Mouse (Mus musculus) adrenal gland, adult (tissue): ENCODE data around the gene Maff.

ENCODE experiments used
- DNase-seq, 2 experiments: peaks; one replicate each; pipeline ENCODE4 v3.0.0; 2022 to 2023; ENCODE audit warnings: low spot score in 1 of 2; ENCODE audit not compliant: inconsistent age in 2 of 2

The Maff gene

DNA sequence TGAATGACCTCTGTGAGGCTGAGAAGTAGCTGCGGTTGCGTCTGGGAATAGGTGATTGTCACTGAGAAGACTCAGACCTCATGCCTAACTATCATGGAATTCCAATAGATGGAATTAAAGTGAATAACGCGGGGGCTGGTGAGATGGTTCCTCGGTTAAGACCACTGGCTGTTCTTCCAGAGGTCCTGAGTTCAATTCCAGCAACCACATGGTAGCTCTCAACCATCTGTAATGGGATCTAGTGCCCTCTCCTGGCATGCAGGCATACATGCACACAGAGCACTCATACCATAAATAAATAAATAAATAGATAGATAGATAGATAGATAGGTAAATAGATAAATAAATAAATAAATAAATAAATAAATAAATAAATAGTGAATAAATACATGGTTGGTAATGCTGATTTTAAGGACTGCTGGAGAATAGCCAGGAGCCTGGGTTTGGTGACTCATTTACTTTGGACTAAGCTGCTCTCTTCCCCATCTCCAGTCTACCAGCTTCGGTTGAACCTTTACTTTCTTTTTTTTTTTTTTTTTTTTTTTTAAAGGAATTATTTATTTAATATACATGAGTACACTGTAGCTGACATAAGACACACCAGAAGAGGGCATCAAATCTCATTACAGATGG is 17.0 kb upstream of the Maff start:
- peak in 1 of 2 experiments; percentile 52 for DNase-seq

DNA sequence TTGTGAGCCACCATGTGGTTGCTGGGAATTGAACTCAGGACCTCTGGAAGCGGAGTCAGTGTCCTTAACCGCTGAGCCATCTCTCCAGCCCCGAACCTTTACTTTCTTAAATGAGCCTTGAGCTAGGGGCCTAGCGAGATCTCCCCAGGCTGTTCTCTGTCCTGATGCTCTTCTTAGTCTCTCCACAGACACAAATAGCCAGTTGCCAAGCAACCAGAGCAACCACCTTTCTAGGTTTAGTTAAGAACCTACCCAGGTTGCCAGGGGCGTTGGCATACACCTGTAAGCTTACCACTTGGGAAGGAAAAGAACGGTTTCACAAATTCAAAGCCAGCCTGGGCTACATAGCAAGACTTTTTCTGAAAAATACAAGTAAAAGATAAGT is 16.4 kb upstream of the Maff start:
- DNase-seq: no peak

DNA sequence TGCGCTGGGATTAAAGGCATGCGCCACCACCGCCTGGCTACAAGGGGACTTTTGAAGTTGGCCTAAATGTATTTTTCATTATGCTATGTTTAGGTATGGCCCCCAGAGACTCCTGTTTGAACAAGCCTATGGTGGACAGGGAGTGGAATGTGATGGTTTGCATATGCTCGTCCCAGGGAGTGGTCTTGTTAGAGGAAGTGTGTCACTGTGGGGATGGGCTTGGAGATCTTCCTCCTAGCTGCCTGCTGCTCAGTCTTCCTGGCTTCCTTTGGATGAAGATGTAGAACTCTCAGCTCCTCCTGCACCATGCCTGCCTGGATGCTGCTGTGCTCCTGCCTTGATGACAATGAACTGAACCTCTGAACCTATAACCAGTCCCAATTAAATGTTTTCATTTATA is 15.9 kb upstream of the Maff start:
- no peak for DNase-seq

DNA sequence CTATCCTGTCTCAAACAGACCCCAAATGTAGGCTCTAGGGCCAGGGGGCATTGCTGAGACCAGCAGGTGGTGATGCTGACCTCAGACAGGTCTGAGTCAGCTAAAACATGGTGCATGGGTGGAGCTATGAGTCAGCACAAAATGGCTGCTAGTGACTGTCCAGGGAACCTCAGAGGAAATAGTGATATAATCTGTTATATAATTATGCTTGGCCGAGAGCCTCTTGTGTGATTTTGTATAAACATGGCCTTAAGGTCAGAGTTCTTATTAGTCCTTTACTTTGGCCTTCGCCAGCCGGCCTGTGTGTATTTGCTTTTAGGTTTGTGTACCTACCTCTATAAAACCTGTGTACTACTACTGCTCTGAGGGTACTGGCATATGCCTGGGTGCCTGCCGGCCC is 13.0 kb upstream of the Maff start:
- DNase-seq: peak; percentile 68 to 79

DNA sequence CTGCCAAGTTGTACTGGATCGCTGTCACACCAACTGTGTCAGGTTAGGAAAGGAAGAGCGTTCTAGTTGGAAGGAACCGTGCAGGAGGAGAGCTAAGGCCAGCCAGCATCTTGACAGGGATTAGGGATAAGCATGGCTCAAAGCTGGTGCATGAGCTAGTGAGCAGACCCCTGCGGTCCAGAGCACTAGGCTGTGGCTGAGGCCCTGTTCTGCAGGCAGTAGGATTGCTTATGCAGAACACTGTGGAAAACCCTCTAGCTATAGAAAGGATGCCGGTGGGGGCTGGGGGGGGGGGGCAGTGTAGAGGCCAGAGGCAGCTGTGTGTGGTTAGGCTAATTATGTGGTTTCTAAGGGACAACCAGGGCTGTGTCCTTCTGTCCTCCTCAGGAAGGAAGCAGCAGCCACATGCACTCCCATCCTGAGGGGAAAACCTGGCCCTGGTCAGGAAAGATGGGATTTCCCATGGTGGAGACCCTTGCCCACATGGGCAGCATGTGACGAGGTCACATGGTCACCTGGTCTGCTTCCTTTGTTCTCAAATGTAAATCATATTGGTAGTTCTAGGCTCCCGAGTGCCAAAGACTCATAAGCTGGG is 11.3 kb upstream of the Maff start:
- DNase-seq: no peak

DNA sequence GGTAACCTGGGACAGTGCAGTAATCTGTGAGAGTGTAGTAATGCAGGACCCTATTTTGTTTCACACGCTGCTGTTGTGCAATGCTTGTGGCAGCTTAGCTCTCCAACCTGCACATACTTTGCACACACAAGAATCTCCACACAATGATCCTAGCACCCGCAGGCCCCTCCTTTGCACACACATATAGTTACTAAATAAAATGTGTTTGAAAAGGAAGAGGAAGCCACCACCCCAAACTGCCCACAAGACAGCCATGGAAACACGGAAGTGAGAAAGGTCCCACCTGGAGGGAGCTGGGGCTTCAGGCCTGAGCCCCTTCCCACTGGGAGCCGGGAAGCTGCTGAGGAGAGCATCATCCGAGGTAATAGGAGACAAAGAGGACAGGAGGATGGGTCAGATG is 7.4 kb upstream of the Maff start:
- DNase-seq: no peak

DNA sequence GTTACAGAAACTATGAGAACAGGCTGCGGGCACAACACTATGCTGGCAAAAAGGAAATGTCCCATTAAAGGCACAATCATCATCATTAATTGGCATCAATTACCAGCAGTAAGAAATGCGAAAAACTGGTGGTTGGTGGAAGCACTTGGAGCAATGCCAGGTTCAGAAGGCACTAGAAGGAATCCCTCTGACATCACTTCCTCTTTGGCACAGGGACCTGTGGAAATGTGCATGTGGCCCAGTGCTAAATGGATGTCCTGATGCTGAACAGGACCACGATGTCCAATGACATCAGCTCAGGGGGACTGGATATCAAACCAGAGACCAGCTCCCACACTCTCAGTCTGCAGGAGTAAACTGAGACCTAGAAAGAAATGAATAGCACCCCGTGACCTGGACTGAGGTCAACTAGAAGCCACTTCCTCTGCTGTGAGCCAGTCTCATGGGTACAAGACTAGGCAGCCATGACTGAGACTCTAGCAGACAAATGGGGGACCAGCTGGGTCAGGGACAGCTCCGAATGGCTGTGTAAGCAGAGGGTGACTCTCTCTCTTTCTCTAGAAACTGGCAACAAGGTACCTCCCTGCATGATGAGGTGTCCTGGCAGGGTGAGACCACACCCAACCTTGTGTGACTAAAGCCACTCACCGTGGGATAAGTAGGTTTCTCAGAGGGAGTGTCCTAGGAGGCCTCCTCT is 3.6 kb upstream of the Maff start:
- no peak for DNase-seq

DNA sequence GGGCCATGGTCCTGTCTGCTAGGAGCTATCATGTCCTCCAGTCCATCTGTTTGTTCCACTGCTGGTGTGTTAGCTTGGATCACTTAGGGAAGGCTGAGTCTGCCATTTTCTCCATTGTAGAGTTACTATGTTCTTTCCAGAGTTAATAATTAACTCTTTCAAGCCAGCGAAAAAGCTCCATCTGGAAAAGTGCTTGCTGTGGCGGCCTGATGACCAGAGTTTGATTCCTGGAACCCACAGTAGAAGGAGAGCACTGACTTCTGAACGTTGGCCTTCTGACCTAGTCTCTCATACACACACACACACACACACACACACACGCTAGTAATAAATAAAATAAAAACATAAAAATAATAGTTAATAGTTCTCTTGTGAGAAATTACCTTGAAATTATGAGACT is 1.8 kb upstream of the Maff start:
- no peak for DNase-seq

DNA sequence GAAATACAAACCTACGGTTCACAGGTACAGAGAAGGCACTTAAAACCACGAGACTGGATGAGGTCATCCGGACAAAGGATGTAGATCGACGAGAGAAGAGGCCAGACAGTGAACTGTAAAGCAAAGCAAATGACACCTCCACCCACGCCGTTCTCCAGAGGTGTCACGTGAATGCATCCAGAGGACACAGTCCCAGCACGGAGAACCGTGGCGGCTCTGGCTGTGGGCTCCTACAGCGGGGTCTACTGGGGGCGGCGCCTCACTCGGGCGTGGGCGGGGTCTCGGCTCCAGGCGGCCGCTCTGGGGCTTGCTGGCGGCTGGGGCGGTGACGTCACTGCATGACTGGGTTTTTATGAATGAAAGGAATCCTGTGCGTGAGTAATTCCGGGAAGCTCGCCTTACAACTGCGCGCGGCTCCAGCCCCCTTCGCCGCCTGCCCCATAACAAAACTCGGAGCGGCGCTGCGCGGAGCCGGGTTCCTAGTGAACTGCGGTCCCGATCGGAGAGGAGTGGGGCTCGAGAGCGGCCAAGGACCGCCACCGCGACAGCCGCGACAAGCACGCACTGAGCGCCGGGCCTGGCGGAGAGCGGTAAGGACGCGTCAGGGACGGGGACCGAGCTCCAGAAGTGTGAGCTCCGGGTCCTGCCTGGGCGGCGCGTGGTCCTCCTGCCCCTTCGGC is 884 bp downstream of the Maff start:
- peak; percentile 93 to 97 for DNase-seq

DNA sequence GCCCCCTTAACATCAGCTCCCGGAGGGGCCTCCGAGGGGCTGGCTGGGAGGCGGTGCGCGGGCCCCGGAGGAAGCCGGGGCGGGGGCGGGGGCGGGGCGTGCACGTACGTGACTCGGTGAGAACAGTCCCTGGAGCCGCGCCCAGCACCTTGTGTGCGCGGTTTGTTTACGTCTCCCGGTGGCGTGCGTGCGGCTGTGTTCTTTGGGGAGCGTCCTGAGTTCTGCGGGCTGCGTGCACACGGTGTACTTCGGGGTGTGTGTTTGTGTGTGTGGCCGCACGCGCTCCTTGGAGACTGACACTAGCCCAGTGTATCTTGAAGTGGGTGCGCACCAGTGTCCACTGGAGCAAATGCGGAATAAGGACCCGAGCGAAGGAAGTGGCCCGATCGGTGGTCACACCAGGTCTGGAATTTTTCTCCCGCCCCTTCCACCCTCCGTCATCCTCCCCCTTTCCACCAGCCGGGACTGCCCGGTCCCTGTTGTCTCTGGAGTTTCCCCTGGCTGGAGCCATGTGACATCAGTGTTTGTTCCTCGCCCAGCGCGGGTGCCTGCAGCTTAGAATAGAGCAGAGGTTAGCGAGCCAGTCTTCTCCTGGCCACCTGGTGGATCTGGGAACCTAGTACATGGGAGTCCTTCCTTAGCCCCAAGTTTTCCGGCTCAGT is 1.6 kb downstream of the Maff start:
- peak; percentile 73 to 86 for DNase-seq

DNA sequence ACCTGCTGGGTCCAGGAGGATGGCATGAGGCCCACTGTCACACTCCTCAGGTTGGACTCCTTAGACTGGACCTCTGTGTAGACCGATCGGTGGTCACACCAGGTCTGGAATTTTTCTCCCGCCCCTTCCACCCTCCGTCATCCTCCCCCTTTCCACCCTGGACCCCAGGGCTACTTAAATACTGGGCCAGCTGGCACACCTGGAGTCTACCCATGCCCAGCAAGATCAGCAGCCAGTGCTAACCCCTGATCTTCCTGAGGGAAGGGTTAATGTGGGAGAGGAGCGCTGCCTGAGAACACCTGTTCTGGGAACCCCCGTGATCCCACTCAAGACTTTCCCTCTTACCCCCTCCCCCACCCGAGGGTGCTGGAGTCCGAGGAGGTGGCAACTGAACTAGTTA is 2.2 kb downstream of the Maff start:
- no peak for DNase-seq

DNA sequence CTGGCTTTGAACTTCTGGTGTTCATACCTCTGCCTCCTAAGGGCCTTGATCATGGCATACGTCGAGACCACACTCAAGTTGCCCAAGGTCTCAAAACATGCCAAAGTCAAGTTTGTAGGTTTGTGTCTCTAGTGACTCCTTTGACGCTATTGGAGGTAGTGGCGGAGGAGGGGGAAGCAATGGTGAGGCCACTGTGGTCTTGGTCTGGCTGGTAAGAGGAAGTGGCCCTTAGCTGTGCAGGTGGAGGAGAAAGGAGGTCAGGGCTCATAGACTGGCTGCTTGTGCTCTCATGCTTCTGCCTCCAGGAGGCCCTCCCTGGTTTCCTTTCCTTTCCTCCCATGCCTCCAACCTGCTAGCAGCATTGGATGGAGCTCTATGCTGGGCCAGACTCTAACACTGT is 4.4 kb downstream of the Maff start:
- no peak for DNase-seq

DNA sequence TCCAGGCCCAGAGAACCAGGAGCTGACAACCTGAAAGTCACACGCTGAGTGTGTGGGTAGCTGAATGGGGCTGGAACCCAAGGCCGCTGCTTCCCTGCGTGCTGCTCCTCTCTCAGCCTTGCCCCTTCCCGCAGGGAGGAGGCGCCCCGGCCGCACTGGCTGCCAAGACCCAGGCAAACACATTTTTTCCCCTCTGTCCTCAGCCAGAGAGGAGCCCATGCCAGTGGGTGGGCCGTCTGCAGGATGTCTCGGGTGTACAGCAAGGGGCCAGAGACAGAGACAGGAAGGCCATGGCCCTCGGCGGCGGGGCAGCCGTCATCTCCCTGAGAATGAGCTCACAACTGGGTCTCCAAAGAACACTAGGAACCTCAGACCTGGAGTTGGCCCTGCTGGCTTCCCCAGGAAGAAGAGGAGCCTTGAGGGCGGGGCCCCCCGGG is 4.9 kb downstream of the Maff start:
- peak; percentile 64 to 76 for DNase-seq

DNA sequence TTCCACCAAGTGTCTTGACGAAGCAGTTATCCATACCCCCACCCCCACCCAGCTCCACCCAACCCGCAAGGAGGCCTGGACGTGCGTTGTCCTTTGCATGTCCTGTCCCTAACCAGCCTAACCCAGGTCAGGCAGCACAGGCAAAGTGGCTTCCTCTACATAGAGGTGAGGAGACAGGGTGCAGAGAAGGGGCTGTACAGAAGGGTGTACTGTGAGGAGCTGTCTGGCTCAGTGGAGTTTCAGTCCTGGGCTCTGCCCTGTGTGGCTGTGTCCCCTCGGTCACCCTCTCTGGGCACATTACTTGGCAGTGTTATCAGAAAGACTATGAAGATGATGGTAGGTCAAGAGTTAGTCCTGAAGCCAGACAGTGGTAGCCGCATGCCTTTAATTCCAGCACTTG is 6.1 kb downstream of the Maff start:
- DNase-seq: no peak

DNA sequence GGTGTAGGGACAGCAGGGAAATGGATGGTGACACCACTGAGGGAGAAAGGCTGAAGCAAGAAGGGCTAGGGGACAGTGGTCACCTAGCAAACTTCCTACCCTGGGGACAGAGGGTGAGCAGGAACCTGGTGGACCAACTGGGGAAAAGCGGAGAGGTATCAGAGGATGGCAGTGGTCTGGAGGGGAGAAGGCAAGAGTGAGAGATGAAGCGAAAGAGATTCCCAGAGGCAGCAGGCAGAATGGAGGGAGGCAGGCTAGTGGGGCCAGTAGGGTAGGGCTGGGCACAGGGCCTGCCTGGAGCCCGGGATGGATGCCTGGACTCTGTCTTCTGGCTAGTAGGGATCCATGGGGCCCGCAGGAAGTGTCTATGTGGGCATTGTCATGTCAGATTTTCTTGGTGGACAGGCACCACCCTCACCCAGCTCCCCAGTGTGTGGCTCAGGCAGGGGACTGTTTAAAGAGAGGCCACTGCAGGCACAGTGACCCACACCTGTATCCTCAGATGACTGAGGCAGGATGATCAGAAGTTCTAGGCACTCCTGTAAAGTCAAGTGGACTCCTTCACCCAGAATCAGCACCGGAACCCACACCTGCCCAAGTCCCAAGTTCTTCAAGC is 7.4 kb downstream of the Maff start:
- no peak for DNase-seq

DNA sequence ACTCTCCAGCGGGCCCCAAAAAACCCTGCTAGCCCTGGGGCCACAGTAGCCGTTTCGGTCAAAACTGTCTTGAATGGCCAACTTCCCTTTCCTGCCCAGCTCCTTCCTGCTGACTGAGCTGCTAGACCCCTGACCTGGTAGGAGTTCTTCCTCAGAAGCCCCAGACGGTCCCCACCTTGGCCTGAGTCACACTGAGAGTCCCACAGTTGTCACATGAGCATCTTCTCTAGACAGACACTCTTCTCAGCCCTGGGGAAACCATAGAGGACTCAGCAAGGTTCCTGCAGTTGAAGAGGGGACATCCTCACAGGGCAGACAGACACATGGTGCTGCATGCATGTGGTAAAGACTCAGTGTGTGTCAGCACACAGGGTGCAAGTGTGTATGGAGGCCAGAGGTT is 8.2 kb downstream of the Maff start:
- DNase-seq: no peak

DNA sequence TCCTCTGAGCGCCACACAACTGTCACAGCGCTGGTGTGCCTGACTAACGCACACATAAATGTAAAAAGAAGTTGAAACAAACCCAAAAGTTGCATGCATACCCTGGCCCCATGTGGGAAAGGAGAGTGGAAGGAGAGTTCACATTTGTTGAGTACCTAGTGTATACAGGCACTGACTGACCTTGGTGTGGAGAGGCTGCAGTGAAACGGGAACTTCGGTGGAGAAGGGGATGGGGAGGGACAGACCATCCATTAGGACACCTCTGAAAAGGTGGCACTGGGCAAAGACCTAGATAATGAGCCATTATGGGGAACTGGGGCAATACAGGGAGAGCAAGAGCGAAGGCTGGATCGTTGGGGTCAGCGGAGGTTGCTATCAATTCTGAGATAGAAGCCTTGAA is 10.1 kb downstream of the Maff start:
- no peak for DNase-seq

DNA sequence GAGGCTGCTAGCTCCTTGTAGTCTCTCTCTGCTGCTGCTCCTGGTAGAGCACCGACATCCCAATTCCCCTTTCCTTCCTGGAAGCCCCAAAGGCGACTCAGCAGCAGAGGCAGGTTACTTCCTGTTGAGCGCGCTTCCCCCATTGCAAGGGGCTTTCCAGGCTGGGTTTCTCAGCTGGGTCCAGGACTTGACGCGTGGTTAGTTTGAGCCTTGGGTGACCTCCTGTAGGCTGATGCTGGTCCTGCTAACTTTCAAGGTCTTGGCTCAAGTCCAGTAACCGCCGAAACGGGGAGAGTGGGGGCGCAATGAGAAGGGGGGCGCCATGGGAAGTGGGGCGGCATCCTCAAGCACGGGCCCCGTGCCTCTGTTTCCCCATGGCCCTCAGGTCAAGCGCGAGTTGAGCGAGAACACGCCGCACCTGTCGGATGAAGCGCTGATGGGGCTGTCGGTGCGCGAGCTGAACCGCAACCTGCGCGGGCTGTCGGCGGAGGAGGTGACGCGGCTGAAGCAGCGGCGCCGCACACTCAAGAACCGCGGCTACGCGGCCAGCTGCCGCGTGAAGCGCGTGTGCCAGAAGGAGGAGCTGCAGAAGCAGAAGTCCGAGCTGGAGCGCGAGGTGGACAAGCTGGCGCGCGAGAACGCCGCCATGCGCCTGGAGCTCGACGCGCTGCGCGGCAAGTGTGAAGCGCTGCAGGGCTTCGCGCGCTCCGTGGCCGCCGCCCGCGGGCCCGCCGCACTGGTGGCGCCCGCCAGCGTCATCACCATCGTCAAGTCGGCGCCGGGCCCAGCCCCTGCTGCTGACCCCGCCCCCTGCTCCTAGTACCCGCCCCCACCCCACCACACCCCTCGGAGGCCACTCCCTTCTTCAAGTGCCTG is 10.9 kb downstream of the Maff start:
- DNase-seq: peak; percentile 75 to 80

DNA sequence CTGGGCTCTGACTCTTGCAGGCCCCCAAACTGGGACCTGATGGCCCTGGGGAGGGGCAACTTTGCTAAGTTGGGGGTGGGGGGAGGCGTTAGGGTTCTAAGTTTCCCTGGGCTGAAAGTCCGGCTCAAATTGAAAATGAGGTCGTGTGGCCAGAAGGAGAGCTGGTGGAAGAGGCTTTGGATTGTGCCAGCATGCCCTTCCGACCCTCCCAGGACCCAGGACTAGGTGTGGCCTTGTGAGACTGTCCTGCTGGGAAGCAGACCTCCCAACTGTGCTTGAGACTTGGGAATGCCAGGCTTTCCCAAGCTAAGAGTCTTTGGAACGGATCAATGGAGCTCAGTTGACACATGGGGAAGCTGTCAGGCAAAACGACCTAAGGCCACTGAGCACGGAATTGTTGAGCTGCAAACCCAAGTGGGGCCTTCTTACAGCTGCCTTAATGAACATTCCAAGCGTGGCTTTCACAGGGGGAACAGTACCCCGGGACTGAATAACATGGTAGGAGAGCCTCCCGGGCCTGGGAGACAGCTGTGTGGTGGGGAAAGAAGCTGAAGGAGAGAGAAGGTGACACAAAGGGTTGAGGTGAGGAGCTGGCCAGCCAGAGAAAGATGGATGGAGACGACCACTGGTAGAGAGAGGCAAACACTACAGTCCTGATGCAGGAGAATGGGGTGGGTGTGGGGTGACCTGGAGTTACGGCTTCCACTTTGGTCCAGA is 11.7 kb downstream of the Maff start:
- no peak for DNase-seq

DNA sequence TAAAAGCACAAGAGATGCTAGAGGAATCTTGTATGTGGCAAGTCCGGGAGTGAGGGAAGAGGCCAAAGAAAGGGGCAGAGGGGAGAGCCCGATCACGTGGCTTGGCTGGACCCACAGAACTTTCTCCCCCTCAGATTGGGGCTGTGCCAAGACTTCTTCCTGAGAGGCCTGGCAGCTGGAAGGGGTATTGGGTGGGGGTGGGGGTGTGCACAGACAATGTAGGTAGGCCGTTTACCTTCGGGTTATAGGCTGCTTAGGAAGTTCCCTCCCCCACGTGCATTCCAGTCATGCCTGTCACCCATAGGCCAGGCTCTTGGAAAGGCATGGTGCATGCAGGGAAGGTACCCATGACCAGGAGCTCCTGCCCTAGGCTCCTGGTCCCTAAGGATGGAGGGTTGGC is 13.5 kb downstream of the Maff start:
- no peak for DNase-seq
